Mouse (Mus musculus): ENCODE results near the gene Pou3f3.
A peak's percentile ranks its signal among the peaks of the same experiment; 100 is the strongest.

The Pou3f3 gene

DNA sequence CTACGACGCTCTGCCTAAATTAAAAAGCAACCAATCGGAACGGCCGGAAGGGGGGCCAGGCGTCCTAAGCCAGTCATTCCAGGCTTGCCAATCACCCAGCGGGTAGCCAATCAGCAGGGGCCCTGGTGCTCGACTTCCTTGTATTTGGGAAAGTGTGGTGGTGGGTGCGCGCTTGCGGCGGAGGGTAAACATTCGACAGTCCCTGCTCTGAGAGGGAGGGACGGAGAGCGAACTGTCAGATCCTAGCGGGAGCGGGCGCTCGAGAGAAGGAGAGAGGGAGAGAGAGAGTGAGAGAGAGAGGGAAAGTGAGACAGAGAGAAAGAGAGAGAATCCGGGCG is at the start of gene Pou3f3:
Gene Pou3f3 (plus strand): TSS at position 191 of the 338 bp plus-strand sequence.
- peak; percentile 97 to 98 for DNase-seq (ENCODE audit: low spot score in 2 of 2)

DNA sequence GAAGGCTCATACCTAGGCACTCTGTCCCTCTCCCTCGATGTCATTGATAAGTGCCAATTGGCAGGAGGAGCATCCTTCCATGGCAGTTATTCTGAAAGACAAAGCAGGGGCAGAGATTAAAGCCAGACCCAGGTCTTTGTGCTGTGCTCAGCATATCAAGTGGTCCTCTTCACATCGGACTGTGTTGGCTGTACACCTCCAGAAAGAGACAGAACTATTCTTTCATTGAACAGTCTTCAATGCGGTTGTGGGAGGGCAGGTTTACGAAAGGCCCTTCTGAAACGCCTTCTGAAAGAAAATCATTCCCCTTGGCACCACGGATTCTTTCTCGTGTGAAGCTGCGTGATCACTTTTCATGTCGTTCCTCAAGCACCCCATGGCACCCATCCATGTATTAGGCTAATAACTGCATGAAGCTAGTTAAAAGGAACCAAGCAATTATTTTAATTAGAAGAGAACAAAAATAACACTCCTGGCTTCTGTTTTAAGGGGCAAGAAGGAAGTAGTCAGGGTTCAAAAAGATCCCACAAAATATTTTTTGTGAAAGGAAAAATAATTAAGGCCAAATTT is 47.1 kb upstream of the Pou3f3 start:
- DNase-seq (ENCODE audit: low spot score in 2 of 2): peak in 1 of 2 experiments; percentile 31

GRCm38 (mm10) chr1:42651461-42651860 is 44.1 kb upstream of the Pou3f3 start:
- peak in 1 of 2 experiments; percentile 44 for DNase-seq (ENCODE audit: low spot score in 2 of 2)

DNA sequence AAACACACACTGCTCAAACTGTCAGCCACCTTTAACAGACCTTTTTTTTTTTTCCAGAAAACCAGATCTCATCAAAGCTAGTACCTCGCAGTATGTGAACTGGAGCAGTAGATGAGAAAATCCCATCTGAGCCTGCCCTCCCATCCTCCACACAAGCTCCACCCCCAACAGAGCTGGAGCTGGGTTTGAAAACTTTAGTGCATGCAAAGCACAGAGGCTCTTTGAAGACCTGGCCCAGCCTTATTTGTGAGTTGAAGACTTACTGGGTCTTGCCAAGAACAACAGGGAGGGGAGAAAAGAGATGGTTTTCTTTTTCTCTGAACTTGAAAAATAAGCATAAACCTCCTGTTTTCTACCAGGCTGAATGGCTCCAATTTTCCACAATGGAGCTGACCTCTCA is 28.0 kb upstream of the Pou3f3 start:
- DNase-seq (ENCODE audit: low spot score in 2 of 2): no peak

- DNase-seq (ENCODE audit: low spot score in 2 of 2): no peak
Observed at GRCm38 (mm10) chr1:42680673-42681072, 14.9 kb upstream of the Pou3f3 start.

DNA sequence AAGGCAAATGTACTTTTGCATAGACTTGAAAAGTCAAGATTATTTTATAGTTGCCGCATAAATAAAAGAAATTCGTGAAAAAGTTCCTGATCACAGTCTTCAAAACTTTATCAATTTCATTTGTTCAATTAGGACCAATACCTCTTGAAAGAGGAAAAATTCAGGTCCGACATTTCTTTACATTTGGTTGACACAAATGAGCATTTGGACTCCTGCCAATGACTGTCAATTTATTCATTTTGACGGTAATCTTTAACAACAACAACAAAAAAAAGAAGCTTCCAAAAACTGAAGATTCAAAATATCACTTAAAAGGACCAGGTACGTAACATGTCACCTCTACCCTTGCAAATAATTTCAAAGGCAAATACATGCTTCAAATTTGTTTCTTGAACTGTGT is 13.8 kb upstream of the Pou3f3 start:
- no peak for DNase-seq (ENCODE audit: low spot score in 2 of 2)

- no peak for DNase-seq (ENCODE audit: low spot score in 2 of 2)
Observed at GRCm38 (mm10) chr1:42683861-42684260, 11.7 kb upstream of the Pou3f3 start.

DNA sequence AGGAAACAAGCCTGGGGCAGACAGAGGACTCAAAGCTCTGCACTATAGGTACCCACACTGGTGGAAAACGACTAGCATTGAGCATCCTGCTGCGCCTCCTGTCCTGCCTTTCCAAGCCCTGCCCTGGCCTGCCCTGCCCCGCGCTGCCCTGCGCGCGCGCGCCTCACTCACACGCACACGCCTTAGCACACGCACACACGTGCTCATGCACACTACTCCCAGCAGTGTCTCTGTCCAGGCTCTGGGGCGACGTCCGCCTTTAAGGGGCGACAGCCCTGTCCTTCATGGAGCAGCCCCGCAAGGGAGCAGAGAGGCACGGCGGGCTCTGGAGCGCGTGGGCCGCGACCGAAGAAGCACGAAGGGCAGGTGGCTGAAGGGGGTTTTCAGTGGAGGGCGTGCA is 11.2 kb upstream of the Pou3f3 start:
- DNase-seq (ENCODE audit: low spot score in 2 of 2): peak; percentile 58 to 74

GRCm38 (mm10) chr1:42684783-42685182 is 10.8 kb upstream of the Pou3f3 start:
- DNase-seq (ENCODE audit: low spot score in 2 of 2): peak; percentile 53 to 61

DNA sequence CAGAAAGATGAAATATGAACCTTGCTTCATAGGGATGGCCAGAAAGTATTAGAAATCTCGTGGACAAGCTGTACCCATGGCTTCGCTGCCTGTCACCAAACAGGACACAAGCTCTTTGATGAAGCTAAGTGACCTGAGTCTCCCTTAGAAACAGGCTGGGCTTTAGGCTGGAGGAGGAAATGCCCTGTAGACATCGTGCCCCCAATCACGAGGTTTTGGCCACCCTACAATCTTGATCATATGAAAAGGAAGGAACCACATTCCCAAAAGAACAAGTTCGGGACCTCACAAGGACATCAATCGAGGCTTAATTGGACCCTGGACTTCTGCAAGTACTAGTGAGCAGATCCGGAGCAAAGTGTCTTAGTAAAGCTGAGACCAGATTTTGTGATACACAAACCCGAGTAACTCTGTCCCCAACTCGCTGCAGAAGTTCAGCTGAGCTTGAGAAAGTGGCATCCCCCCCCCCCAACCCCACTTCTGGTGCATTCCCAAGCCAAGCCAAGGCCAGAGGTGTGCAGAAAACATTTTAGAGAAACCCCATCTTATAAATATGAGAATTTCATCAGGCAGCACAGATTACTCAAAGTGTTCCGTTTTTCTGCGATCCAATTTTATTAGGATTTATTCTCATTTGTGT is 10.1 kb upstream of the Pou3f3 start:
- no peak for DNase-seq (ENCODE audit: low spot score in 2 of 2)

GRCm38 (mm10) chr1:42686194-42687131 is 9.1 kb upstream of the Pou3f3 start:
- DNase-seq (ENCODE audit: low spot score in 2 of 2): peak; percentile 64 to 69

DNA sequence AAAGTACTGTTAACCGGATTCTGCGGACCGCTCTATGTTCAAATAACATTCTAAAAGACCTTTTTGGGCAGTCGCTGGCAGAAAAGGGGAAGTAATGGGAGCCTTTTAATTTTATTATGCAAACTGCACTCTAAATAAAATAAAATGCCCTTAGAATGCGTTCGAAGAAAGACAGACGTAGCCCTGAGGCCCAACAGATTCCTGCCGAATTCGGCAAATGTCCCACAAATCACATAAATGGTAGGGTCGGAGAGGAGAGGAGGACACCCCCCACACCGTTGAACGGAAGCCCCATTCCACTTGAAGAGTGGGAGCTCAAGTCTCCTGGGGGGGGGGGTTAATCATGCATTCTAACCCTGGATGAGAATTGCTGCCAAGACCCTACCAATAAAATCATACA is 8.3 kb upstream of the Pou3f3 start:
- DNase-seq (ENCODE audit: low spot score in 2 of 2): no peak

GRCm38 (mm10) chr1:42687756-42688540 is 7.6 kb upstream of the Pou3f3 start:
- DNase-seq (ENCODE audit: low spot score in 2 of 2): no peak

DNA sequence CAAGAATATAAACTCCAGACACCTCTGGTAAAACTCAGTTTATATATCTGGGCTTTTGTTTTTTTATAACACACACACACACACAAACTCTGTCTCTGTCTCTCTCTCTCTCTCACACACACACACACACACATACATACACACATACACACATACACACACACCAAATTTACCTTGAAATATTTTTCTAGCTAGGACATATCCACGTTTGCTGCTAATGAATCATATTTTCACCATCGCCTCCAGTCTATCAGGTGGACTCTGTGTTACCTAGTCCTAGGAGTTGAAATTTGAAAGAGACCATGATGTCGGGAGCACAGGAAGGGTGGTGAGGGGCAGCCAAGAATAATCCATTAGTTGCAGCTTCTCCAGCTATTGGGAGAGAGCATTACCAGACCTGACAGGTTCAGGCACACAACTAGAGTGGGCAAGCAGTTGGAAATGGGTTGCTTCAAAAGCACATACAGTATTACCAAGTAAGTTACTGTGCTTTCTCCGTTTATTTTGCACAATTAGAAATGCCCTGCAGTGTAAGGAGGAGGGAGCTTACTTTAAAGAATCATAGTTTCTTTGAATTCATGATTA is 6.9 kb upstream of the Pou3f3 start:
- DNase-seq (ENCODE audit: low spot score in 2 of 2): no peak

DNA sequence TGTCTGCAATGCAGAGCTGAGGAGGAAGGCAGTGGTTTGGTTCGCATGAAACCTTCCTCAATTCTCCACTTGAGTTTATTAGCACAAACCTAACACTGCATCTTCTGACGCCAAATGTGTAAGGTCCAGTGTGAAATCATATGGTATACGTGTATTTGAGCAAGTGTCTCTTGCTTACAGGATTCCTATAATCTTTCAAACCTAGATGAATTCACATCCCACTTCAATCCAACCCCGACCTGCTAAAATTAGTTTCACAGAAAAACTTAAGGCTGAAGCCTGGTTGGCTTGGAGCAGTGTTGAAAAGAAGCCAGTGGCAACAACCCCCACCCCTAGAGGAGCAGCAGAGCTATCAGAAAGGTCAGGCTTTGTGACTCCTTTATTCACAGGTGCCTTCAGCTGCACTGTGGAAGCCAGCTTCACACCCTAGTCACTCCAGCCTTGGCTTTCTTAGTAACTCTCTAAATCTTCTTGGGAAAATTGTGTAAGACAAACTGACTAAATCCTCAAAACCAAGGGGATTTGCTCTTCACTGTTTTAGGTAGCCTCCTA is 5.5 kb upstream of the Pou3f3 start:
- DNase-seq (ENCODE audit: low spot score in 2 of 2): peak in 1 of 2 experiments; percentile 23

- peak; percentile 79 to 88 for DNase-seq (ENCODE audit: low spot score in 2 of 2)
Observed at GRCm38 (mm10) chr1:42691202-42692170, 4.1 kb upstream of the Pou3f3 start.

DNA sequence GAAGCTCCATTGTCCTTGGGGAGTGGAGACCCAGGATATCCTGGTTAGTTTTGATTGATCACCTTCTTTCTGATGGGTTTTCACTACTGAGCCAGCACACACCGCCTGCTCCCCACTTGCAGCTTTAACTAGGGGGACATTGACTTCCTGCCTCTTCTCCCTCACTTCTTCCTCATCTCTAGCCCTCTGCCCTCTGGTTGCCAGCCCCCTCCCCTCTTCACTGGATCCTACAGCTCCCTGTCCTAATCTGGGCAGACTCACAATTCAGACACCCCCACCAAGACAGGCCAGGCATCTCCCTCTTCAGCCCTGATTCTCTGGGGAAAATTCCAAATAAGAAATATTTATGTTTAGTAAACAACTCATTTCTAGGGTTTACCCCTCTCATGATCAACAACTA is 3.3 kb upstream of the Pou3f3 start:
- DNase-seq (ENCODE audit: low spot score in 2 of 2): no peak

DNA sequence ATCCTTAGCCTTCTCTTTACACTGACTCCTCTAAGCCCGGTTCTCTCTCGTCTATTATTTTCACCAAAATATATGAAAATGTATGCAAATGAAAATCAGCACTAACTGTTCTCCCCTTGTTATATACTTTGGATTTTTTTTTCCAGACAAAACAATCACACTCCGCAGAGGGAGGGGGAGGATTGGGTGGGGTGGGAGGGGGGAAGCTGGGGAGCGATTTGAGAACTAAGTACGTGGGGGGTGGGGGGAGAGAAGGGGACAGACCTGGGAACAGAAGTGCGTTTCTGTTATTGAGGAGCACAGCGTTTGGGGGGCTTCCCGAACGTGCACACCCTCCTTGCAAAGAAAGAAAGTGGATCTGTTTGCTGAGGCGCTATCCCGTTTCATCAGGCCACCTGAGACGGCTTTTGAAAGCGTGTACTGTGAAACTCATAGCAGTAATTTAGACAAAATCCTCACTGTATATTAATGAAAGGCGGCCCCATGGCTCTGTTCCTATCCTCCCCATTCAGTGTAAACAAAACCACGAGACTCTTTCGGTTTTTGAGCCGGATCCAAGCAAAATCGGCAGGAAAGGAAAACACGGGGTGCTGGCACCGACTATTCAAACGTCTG is 2.4 kb upstream of the Pou3f3 start:
- peak in 1 of 2 experiments; percentile 49 for DNase-seq (ENCODE audit: low spot score in 2 of 2)

DNA sequence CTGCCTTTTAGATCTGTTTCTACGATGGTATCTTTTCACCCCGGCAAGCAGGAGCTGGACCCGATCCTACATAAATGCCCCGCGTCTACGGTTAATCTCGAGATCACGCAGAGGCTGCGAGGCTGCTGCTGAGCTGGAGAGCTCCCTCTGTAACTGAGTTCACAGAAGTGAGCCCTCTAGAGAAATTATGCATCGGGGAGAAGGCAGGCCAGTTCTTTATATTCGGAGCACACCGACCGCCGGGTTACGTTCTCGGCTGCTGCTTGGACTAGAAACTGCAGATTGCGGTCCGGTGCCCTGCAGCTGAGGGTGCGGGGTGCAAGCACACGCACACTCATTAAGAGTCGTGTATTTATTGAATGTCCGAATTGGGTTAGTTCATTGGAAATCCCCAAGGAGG is 1.7 kb upstream of the Pou3f3 start:
- peak; percentile 69 to 76 for DNase-seq (ENCODE audit: low spot score in 2 of 2)

- DNase-seq (ENCODE audit: low spot score in 2 of 2): peak in 1 of 2 experiments; percentile 48
Observed at GRCm38 (mm10) chr1:42694290-42694664, 1.3 kb upstream of the Pou3f3 start.

All from frontal cortex, postnatal 36 days (tissue).